Mouse (Mus musculus) intestine, postnatal 0 days (tissue): Measurements from ENCODE around the gene Gm4969. TPM values are rescaled to one million over a fixed set of nuclear protein-coding genes. Genes with fewer than 3 reads are reported as not detected.

Experiments used
- ATAC-seq: fragments of 200-750 bp; cut with Nextera tagmentation; 2 replicates; pipeline ENCODE4 v1.8.0; 2017; ENCODE audit warnings: mild to moderate bottlenecking, moderate TSS enrichment, moderate library complexity
- H3K27ac ChIP-seq: fragments of 300-500 bp; sonication (generic); 2 replicates; pipeline ENCODE4 v1.5.1; 2014; ENCODE audit warnings: mild to moderate bottlenecking, low read depth, low read length, moderate library complexity
- H3K27me3 ChIP-seq: fragments of 300-500 bp; sonication (generic); replicated peaks from 2 replicates; pipeline ENCODE4 v1.6.1; 2014; ENCODE audit warnings: low read length, mixed read lengths; ENCODE audit not compliant: control insufficient read depth, insufficient read depth
- H3K36me3 ChIP-seq: fragments of 300-500 bp; sonication (generic); 2 replicates; pipeline ENCODE4 v1.6.1; 2014; ENCODE audit warnings: mild to moderate bottlenecking, moderate library complexity; ENCODE audit not compliant: control insufficient read depth, insufficient read depth
- H3K4me1 ChIP-seq: fragments of 300-500 bp; sonication (generic); replicated peaks from 2 replicates; pipeline ENCODE4 v1.6.1; 2014; ENCODE audit warnings: antibody characterized with exemption, low read length, mixed read lengths; ENCODE audit not compliant: control insufficient read depth, insufficient read depth
- H3K4me2 ChIP-seq: fragments of 300-500 bp; sonication (generic); replicated peaks from 2 replicates; pipeline ENCODE4 v1.6.1; 2014; ENCODE audit warnings: low read depth, mild to moderate bottlenecking, moderate library complexity
- H3K4me3 ChIP-seq: fragments of 300-500 bp; sonication (generic); 2 replicates; pipeline ENCODE4 v1.5.1; 2014; ENCODE audit warnings: low read depth, low read length
- H3K9ac ChIP-seq: fragments of 300-500 bp; sonication (generic); 2 replicates; pipeline ENCODE4 v1.6.1; 2014; ENCODE audit warnings: mild to moderate bottlenecking, low read depth, low read length
- H3K9me3 ChIP-seq: fragments of 300-500 bp; sonication (generic); 2 replicates; pipeline ENCODE4 v1.6.1; 2016; ENCODE audit warnings: mixed run types; ENCODE audit not compliant: control insufficient read depth
- CTCF ChIP-seq: sonication (generic); IDR thresholded peaks from 2 replicates; pipeline ENCODE4 v1.5.1; 2016; ENCODE audit warnings: low read depth, mild to moderate bottlenecking, control low read depth, antibody characterized with exemption, moderate library complexity
- WGBS: fragments of 180-500 bp; shearing (Covaris S2); extraction: QIAGEN DNeasy Blood & Tissue Kit; methylation state at CpG from one replicate; pipeline ENCODE4 v1.1.7; 2014; 5-methylcytosine and 5-hydroxymethylcytosine counted together
- polyA plus RNA-seq: library from polyadenylated mRNA; unstranded; fragments of >200 nt; fragmentation: Nextera tagmentation; extraction: Ambion mirVana; gene quantifications from 2 replicates; pipeline ENCODE4 v1.2.1, GENCODE M21; 2015

Gene Gm4969
- polyA plus RNA-seq: 0.38 and 0.39 TPM in 2 replicates

DNA sequence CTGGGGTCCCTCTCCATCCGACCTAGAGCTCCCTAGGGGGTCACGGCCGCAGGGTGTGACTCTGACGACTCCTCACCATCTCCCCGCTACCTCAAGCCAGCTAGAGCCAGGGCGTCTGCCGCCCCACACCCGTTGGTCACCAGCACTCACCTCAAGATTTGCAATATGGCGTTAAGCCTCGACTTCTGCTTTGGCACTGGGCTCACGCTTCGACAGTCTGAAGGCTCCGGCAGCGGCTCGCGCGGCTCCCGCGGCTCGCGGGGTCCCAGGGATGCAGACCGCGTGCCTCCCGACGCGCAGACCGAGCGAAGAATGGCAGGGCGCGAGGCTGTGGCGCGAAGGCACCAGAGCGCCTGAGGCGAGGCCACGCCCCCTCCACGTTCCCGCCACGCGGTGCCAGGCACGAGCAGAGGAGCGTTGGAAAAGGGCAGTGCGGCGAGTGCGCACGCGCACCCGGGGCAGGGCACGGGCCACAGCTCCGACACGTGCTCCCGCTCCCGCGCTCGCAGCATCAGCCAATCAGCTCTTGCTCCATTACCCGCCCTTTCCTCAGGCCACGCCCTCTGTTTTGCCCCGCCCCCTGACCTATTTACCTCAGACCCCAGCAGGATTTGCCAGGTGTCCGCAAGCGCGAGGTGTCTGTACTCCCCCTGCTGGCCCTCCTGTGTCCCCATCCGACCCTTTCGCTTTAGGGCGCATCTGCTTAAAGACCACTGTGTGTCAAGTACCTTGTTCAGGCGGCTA lies at the start of gene Gm4969:
Gene Gm4969, minus strand, starts transcription at position 341 of the 744 bp plus-strand sequence.
- H3K4me3 ChIP-seq: 0 out of 2 replicates have a peak within 1 kb of the TSS, but pooled peaks have one; percentile 3
- peak; percentile 53 for TF ChIP-seq CTCF
- no peaks in the 10 kb centered on the region for H3K9me3 ChIP-seq
- peaks cover 4% of the 10 kb centered on the region; the same call in 1 of the 2 replicates for H3K27me3 ChIP-seq
- H3K4me1 ChIP-seq: no peaks in the 10 kb centered on the region
- H3K9ac ChIP-seq: no peak within 1 kb of the TSS
- peak within 1 kb of the TSS; percentile 40 for H3K4me2 ChIP-seq
- WGBS: 27% methylated on average over 64 of the region's 64 CpGs
- ATAC-seq: peak; percentile 43
- H3K27ac ChIP-seq: no peak within 1 kb of the TSS
- H3K36me3 ChIP-seq: no peaks in the 10 kb centered on the region

- Histone ChIP-seq H3K4me1 (peaks cover 14% of the 10 kb centered on the region), H3K9ac (no peak overlapping the region), H3K27ac (no peak overlapping the region), H3K4me2 (no peak overlapping the region), H3K4me3 (no peak overlapping the region), H3K9me3 (no peaks in the 10 kb centered on the region), H3K27me3 (no peaks in the 10 kb centered on the region; the same call in 1 of the 2 replicates), H3K36me3 (no peaks in the 10 kb centered on the region)
- TF ChIP-seq CTCF: peak; percentile 44
- 83% methylated on average over 3 of the region's 3 CpGs for WGBS
- ATAC-seq: no peak
Measured at GRCm38 (mm10) chr7:19166990-19167389, 48.8 kb upstream of the Gm4969 start.

GRCm38 (mm10) chr7:19165656-19166423 lies 47.7 kb upstream of the Gm4969 start, which contains the start of gene Gipr:
TSS of gene Gipr (minus strand) at chr7:19166127.
- no peak within 1 kb of the TSS for H3K4me3 ChIP-seq
- H3K9ac ChIP-seq: no peak within 1 kb of the TSS
- H3K27ac ChIP-seq: no peak within 1 kb of the TSS
- H3K9me3 ChIP-seq: no peaks in the 10 kb centered on the region
- no peak for ATAC-seq
- H3K4me1 ChIP-seq: peaks cover 14% of the 10 kb centered on the region
- H3K27me3 ChIP-seq: no peaks in the 10 kb centered on the region; the same call in 1 of the 2 replicates
- H3K4me2 ChIP-seq: peak within 1 kb of the TSS; percentile 13; the same call in 1 of the 2 replicates
- no peak for TF ChIP-seq CTCF
- 9% methylated on average over 14 of the region's 14 CpGs for WGBS
- no peaks in the 10 kb centered on the region for H3K36me3 ChIP-seq

- Histone ChIP-seq H3K9me3 (no peaks in the 10 kb centered on the region), H3K27ac (no peak overlapping the region), H3K4me3 (no peak overlapping the region), H3K4me2 (no peak overlapping the region), H3K9ac (no peak overlapping the region), H3K36me3 (no peaks in the 10 kb centered on the region), H3K27me3 (peaks cover 3% of the 10 kb centered on the region; the same call in 1 of the 2 replicates), H3K4me1 (peaks cover 14% of the 10 kb centered on the region)
- TF ChIP-seq CTCF: no peak
- peak; percentile 61 for ATAC-seq
- 4% methylated on average over 13 of the region's 13 CpGs for WGBS
Measured at GRCm38 (mm10) chr7:19164978-19165377, 46.8 kb upstream of the Gm4969 start.

- 0 out of 2 replicates have a peak, but pooled peaks have one; percentile 3 for ATAC-seq
- no peak overlapping the region for H3K9ac ChIP-seq
- H3K27me3 ChIP-seq: peaks cover 8% of the 10 kb centered on the region; the same call in 1 of the 2 replicates
- H3K9me3 ChIP-seq: no peaks in the 10 kb centered on the region
- peaks cover 20% of the 10 kb centered on the region for H3K4me1 ChIP-seq
- no peaks in the 10 kb centered on the region for H3K36me3 ChIP-seq
- no peak for TF ChIP-seq CTCF
- H3K4me3 ChIP-seq: no peak overlapping the region
- WGBS: 0% methylated on average over 6 of the region's 6 CpGs
- no peak overlapping the region for H3K27ac ChIP-seq
- peak overlapping the region; percentile 46 for H3K4me2 ChIP-seq
Measured at GRCm38 (mm10) chr7:19164189-19164588, 46.0 kb upstream of the Gm4969 start.

DNA sequence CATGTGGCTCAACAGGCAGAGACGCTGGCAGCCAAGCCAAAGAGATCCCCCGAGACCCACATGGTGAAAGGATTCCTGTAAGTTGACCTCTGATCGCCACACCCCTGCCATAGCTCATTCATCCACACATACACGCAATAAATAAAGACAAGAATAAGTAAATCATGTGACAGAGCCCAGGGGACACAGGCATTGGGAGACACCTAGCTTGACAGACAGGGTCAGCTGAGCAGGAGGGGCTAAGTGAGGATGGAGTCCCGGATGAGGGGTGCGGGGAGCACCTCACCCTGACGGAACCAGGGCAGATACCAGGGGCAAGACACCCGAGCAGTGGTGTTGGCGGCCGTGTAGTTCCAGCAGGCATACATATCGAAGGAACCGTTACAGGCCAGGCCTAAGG lies 45.6 kb upstream of the Gm4969 start:
- no peaks in the 10 kb centered on the region for H3K9me3 ChIP-seq
- no peak overlapping the region; the same call in 1 of the 2 replicates for H3K27ac ChIP-seq
- H3K27me3 ChIP-seq: peaks cover 8% of the 10 kb centered on the region; the same call in 1 of the 2 replicates
- 14% methylated on average over 12 of the region's 12 CpGs for WGBS
- H3K4me1 ChIP-seq: peaks cover 20% of the 10 kb centered on the region
- no peak for TF ChIP-seq CTCF
- no peaks in the 10 kb centered on the region for H3K36me3 ChIP-seq
- H3K9ac ChIP-seq: no peak overlapping the region
- H3K4me3 ChIP-seq: no peak overlapping the region
- peak; percentile 18 for ATAC-seq
- peak overlapping the region; percentile 46 for H3K4me2 ChIP-seq
